27 mouse cellular contexts compared by ENCODE assay signal in the genomic region with DNA sequence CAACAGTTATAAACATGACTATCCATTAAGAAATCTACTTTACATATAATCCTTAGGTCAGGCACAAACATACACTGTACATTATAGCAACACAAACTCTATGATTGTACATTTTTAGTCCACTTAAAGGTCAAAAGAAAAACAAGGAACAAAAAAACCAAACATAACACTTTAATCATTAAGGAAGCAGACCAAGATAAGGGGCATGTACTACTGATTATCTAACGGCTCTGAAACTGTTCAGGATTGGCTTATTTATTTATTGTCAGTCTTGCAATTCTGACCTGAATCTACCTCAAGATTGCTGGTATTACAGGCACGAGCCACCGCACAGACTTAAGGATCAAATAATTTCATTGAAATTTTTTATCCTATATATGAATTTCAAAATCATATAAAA. TPM values are rescaled to one million over a fixed set of nuclear protein-coding genes. Genes with fewer than 3 reads are reported as not detected.
DNase-seq lines count a peak whose midpoint lies in the region; ATAC-seq and TF ChIP-seq lines count a peak whose summit lies in the region.
"Had no signal": no experiment of that assay in that cellular context is flagged by ENCODE, and none has a peak within 500 bp of the region (broad histone marks: within the 10 kb centered on the region; RNA-seq: fewer than 3 reads in every experiment).

No protein-coding gene starts in this region.

- peak; percentile 15 for DNase-seq in MEL (ENCODE audit: low read depth, low spot score)
- DNase-seq in liver, embryonic 14.5 days (ENCODE audit: low read depth in 3 of 3, low spot score in 3 of 3), result no peak
- DNase-seq in lung, postnatal 0 days (ENCODE audit: low spot score), result no peak
- no peak for DNase-seq in midbrain, embryonic 10.5 days (ENCODE audit: low spot score)
- DNase-seq: adrenal gland, adult 2 months; adrenal gland, postnatal 14 days; cerebellum, adult 11 months; cerebellum, adult 2 months; cerebellum, adult 9-11 months; cerebellum, postnatal 25 days; gastrocnemius, postnatal 25 days; heart, adult 18-20 months; heart, postnatal 10 days; heart, postnatal 36 days had no signal

- no peaks in the 10 kb centered on the region for H3K9me3 ChIP-seq in MEL (replicated peaks; ENCODE audit: insufficient read depth, low read length)
- no peaks in the 10 kb centered on the region for H3K9me3 ChIP-seq in liver, embryonic 14.5 days (ENCODE audit: control insufficient read depth, low read length)
- no peaks in the 10 kb centered on the region for H3K9me3 ChIP-seq in lung, postnatal 0 days (ENCODE audit: low read length)
- no peaks in the 10 kb centered on the region for H3K9me3 ChIP-seq in midbrain, embryonic 10.5 days (replicated peaks)
- no peaks in the 10 kb centered on the region for H3K9me3 ChIP-seq in hindbrain, embryonic 16.5 days (ENCODE audit: control insufficient read depth, low read length)
- H3K9me3 ChIP-seq: embryonic facial prominence, embryonic 12.5 days; embryonic facial prominence, embryonic 15.5 days; forebrain, embryonic 12.5 days; forebrain, embryonic 15.5 days; heart, embryonic 12.5 days; heart, embryonic 15.5 days; hindbrain, embryonic 10.5 days; hindbrain, embryonic 13.5 days had no signal

- TF ChIP-seq CTCF in MEL (IDR thresholded peaks at IDR 0.05 in 2 of 3, conservative IDR thresholded peaks at IDR 0.05 in 1 of 3; ENCODE audit: control insufficient read depth in 1 of 3, insufficient read depth in 1 of 3, low read depth in 2 of 3, low read length in 3 of 3, poor library complexity in 1 of 3, severe bottlenecking in 1 of 3), result no peak
- TF ChIP-seq CTCF in liver, embryonic 14.5 days (IDR thresholded peaks at IDR 0.05; ENCODE audit: low read depth), result no peak
- TF ChIP-seq CTCF in lung, postnatal 0 days (IDR thresholded peaks at IDR 0.05), result no peak

- peak overlapping the region; percentile 43 for H3K27ac ChIP-seq in MEL (ENCODE audit: control insufficient read depth, low read depth, low read length)
- no peak overlapping the region for H3K27ac ChIP-seq in liver, embryonic 14.5 days
- H3K27ac ChIP-seq in lung, postnatal 0 days (ENCODE audit: low read length), result no peak overlapping the region
- no peak overlapping the region for H3K27ac ChIP-seq in midbrain, embryonic 10.5 days (replicated peaks)
- no peak overlapping the region for H3K27ac ChIP-seq in hindbrain, embryonic 16.5 days (ENCODE audit: low read depth, low read length)
- H3K27ac ChIP-seq: embryonic facial prominence, embryonic 12.5 days; embryonic facial prominence, embryonic 15.5 days; forebrain, embryonic 12.5 days; forebrain, embryonic 15.5 days; heart, embryonic 15.5 days; hindbrain, embryonic 10.5 days; hindbrain, embryonic 13.5 days; hindbrain, postnatal 0 days had no signal

- no peak for TF ChIP-seq RAD21 in MEL (IDR thresholded peaks at IDR 0.05; ENCODE audit: low read depth, low read length)

- no peaks in the 10 kb centered on the region for H3K27me3 ChIP-seq in MEL (ENCODE audit: control insufficient read depth in 1 of 2, insufficient read depth in 2 of 2, low read length in 2 of 2)
- H3K27me3 ChIP-seq in liver, embryonic 14.5 days (ENCODE audit: control insufficient read depth, insufficient read depth, low read length), result no peaks in the 10 kb centered on the region
- no peaks in the 10 kb centered on the region for H3K27me3 ChIP-seq in lung, postnatal 0 days (replicated peaks; ENCODE audit: insufficient read depth, low read length)
- H3K27me3 ChIP-seq in midbrain, embryonic 10.5 days (ENCODE audit: low read depth, poor library complexity, severe bottlenecking), result no peaks in the 10 kb centered on the region
- H3K27me3 ChIP-seq in hindbrain, embryonic 16.5 days (replicated peaks; ENCODE audit: control insufficient read depth, insufficient read depth, low read length), result no peaks in the 10 kb centered on the region
- H3K27me3 ChIP-seq: embryonic facial prominence, embryonic 12.5 days; embryonic facial prominence, embryonic 15.5 days; forebrain, embryonic 12.5 days; forebrain, embryonic 15.5 days; heart, embryonic 12.5 days; heart, embryonic 15.5 days; hindbrain, embryonic 13.5 days; Patski had no signal

- peak overlapping the region; percentile 27 for H3K4me2 ChIP-seq in liver, embryonic 14.5 days (ENCODE audit: low read depth)
- H3K4me2 ChIP-seq in lung, postnatal 0 days (replicated peaks; ENCODE audit: low read depth, low read length), result no peak overlapping the region
- no peak overlapping the region for H3K4me2 ChIP-seq in hindbrain, embryonic 16.5 days (ENCODE audit: low read length)
- H3K4me2 ChIP-seq: embryonic facial prominence, embryonic 12.5 days; embryonic facial prominence, embryonic 15.5 days; forebrain, embryonic 12.5 days; forebrain, embryonic 15.5 days; heart, embryonic 12.5 days; heart, embryonic 15.5 days; hindbrain, embryonic 13.5 days had no signal

- ATAC-seq in liver, embryonic 14.5 days (ENCODE audit: insufficient read depth), result no peak
- ATAC-seq in megakaryocyte progenitor cell, adult 5-6 weeks (replicated peaks; ENCODE audit: poor library complexity), result peak; percentile 24; the same call in 1 of the 2 replicates
- ATAC-seq in lung, postnatal 0 days, result no peak
- ATAC-seq in hindbrain, embryonic 16.5 days, result no peak
- ATAC-seq: CD4-positive, CD25-positive, alpha-beta regulatory T cell, adult 4 months; forebrain, embryonic 15.5 days; hindbrain, postnatal 0 days; Patski had no signal

- no peak overlapping the region for H3K9ac ChIP-seq in MEL (ENCODE audit: control insufficient read depth, low read depth, low read length, poor library complexity, severe bottlenecking)
- no peak overlapping the region for H3K9ac ChIP-seq in liver, embryonic 14.5 days (replicated peaks)
- H3K9ac ChIP-seq in lung, postnatal 0 days (replicated peaks; ENCODE audit: low read depth), result no peak overlapping the region
- no peak overlapping the region for H3K9ac ChIP-seq in hindbrain, embryonic 16.5 days (ENCODE audit: low read depth, low read length)
- H3K9ac ChIP-seq: embryonic facial prominence, embryonic 12.5 days; embryonic facial prominence, embryonic 15.5 days; forebrain, embryonic 12.5 days; forebrain, embryonic 15.5 days; heart, embryonic 12.5 days; heart, embryonic 15.5 days; hindbrain, embryonic 13.5 days had no signal

- WGBS in liver, embryonic 14.5 days (ENCODE audit: insufficient replicate concordance), result 26% methylated on average over 3 of the region's 3 CpGs
- 75% methylated on average over 3 of the region's 3 CpGs for WGBS in lung, postnatal 0 days
- 89% methylated on average over 3 of the region's 3 CpGs for WGBS in midbrain, embryonic 10.5 days
- WGBS in hindbrain, embryonic 16.5 days, result 94% methylated on average over 3 of the region's 3 CpGs

- TF ChIP-seq EP300 in MEL (IDR thresholded peaks at IDR 0.05; ENCODE audit: low read depth in 1 of 2, low read length in 2 of 2), result peak; percentile 81 to 92
- TF ChIP-seq EP300 in liver, embryonic 14.5 days (IDR thresholded peaks at IDR 0.05; ENCODE audit: low read depth), result peak; percentile 60; the same call in 1 of the 2 replicates
- TF ChIP-seq EP300 in lung, postnatal 0 days (IDR thresholded peaks at IDR 0.05), result no peak

- H3K4me3 ChIP-seq in MEL (ENCODE audit: control insufficient read depth in 1 of 2, insufficient read depth in 1 of 2, low read depth in 2 of 2, low read length in 2 of 2), result peak overlapping the region in 1 of 2 experiments; percentile 16; a peak in 1 of 4 replicates
- no peak overlapping the region for H3K4me3 ChIP-seq in liver, embryonic 14.5 days (ENCODE audit: insufficient read depth in 1 of 2, low read depth in 2 of 2, low read length in 2 of 2)
- no peak overlapping the region for H3K4me3 ChIP-seq in lung, postnatal 0 days (ENCODE audit: low read depth, low read length)
- no peak overlapping the region for H3K4me3 ChIP-seq in midbrain, embryonic 10.5 days
- no peak overlapping the region for H3K4me3 ChIP-seq in hindbrain, embryonic 16.5 days (ENCODE audit: low read length)
- H3K4me3 ChIP-seq: embryonic facial prominence, embryonic 12.5 days; embryonic facial prominence, embryonic 15.5 days; forebrain, embryonic 12.5 days; forebrain, embryonic 15.5 days; heart, embryonic 12.5 days; heart, embryonic 15.5 days; hindbrain, embryonic 10.5 days; hindbrain, embryonic 13.5 days had no signal

- peaks cover 1% of the 10 kb centered on the region; the same call in 1 of the 2 replicates for H3K79me2 ChIP-seq in MEL (ENCODE audit: control insufficient read depth, insufficient read depth, low read length, poor library complexity)

- peaks cover 10 to 15% of the 10 kb centered on the region in 2 experiments for H3K36me3 ChIP-seq in MEL (ENCODE audit: control insufficient read depth in 1 of 2, insufficient read depth in 2 of 2, low read length in 2 of 2)
- peaks cover 28% of the 10 kb centered on the region for H3K36me3 ChIP-seq in liver, embryonic 14.5 days (replicated peaks; ENCODE audit: control insufficient read depth, insufficient read depth, low read depth)
- H3K36me3 ChIP-seq in lung, postnatal 0 days (ENCODE audit: insufficient read depth, low read length), result peaks cover 29% of the 10 kb centered on the region
- H3K36me3 ChIP-seq in midbrain, embryonic 10.5 days, result peaks cover 62% of the 10 kb centered on the region
- H3K36me3 ChIP-seq in hindbrain, embryonic 16.5 days (ENCODE audit: control insufficient read depth, insufficient read depth, low read length), result peaks cover 31% of the 10 kb centered on the region

- H3K4me1 ChIP-seq in MEL (ENCODE audit: control insufficient read depth in 1 of 2, insufficient read depth in 2 of 2, low read length in 2 of 2), result peaks cover 0 to 24% of the 10 kb centered on the region in 2 experiments; a peak in 2 of 4 replicates
- peaks cover 9% of the 10 kb centered on the region in 2 experiments for H3K4me1 ChIP-seq in liver, embryonic 14.5 days (replicated peaks; ENCODE audit: control insufficient read depth in 2 of 2, insufficient read depth in 2 of 2, low read length in 1 of 2)
- no peaks in the 10 kb centered on the region for H3K4me1 ChIP-seq in lung, postnatal 0 days (ENCODE audit: insufficient read depth, low read depth, low read length)
- no peaks in the 10 kb centered on the region for H3K4me1 ChIP-seq in midbrain, embryonic 10.5 days
- H3K4me1 ChIP-seq in hindbrain, embryonic 16.5 days (ENCODE audit: control insufficient read depth, insufficient read depth, low read depth, low read length), result no peaks in the 10 kb centered on the region
- H3K4me1 ChIP-seq: embryonic facial prominence, embryonic 12.5 days; embryonic facial prominence, embryonic 15.5 days; forebrain, embryonic 12.5 days; forebrain, embryonic 15.5 days; heart, embryonic 12.5 days; heart, embryonic 15.5 days; hindbrain, embryonic 10.5 days; hindbrain, embryonic 13.5 days had no signal

- TF ChIP-seq POLR2A in MEL (IDR thresholded peaks at IDR 0.05; ENCODE audit: control insufficient read depth in 1 of 2, insufficient read depth in 1 of 2, low read depth in 1 of 2, low read length in 2 of 2, poor library complexity in 1 of 2), result no peak

RNA-seq across cellular contexts. Expression of a gene that starts 55.6 kb away (rescaled TPM):
- total RNA-seq in MEL (2012; rRNA removed), result 30.0 and 34.4 TPM in 2 replicates
- polyA plus RNA-seq in MEL (2012; ENCODE audit: insufficient read depth in 1 of 2, insufficient read length in 2 of 2, low read depth in 1 of 2, low replicate concordance in 2 of 2, missing spikeins in 1 of 2), result 10 to 100 TPM in 1 of 2 experiments, not detected in 1; 77.0 TPM
- polyA plus RNA-seq in liver, embryonic 14.5 days (2012; rRNA removed), result 6.9 and 7.0 TPM in 2 replicates
- polyA plus RNA-seq in liver, embryonic 14.5 days (2014; fragmentation: Nextera tagmentation; extraction: Ambion mirVana), result 11.9 TPM in 2 replicates
- total RNA-seq in megakaryocyte progenitor cell, adult 5-6 weeks (2015), result 43.3 and 45.0 TPM in 2 replicates
- total RNA-seq in megakaryocyte progenitor cell, adult 5-6 weeks (2017), result 11.2 and 14.5 TPM in 2 replicates
- polyA plus RNA-seq in lung, postnatal 0 days (2015; fragmentation: Nextera tagmentation; extraction: Ambion mirVana), result 18.7 and 20.9 TPM in 2 replicates
- 31.2 and 34.2 TPM in 2 replicates for polyA plus RNA-seq in midbrain, embryonic 10.5 days (2016; fragmentation: Nextera tagmentation; extraction: Ambion mirVana)
- polyA plus RNA-seq in hindbrain, embryonic 16.5 days (2015; fragmentation: Nextera tagmentation; extraction: Ambion mirVana), result 41.7 and 45.9 TPM in 2 replicates
